Mouse (Mus musculus) midbrain, embryonic 16.5 days (tissue): ENCODE results near the gene Olfr223. TPM values are rescaled to one million over a fixed set of nuclear protein-coding genes. Genes with fewer than 3 reads are reported as not detected.

Experiments used
- ATAC-seq: fragments of 200-750 bp; cut with Nextera tagmentation; 2 replicates; pipeline ENCODE4 v1.8.0; 2017; ENCODE audit warnings: moderate TSS enrichment
- H3K27ac ChIP-seq: fragments of 300-500 bp; sonication (generic); 2 replicates; pipeline ENCODE4 v1.5.1; 2014; ENCODE audit warnings: mild to moderate bottlenecking, low read length, mixed read lengths
- H3K27me3 ChIP-seq: fragments of 300-500 bp; sonication (generic); 2 replicates; pipeline ENCODE4 v1.6.1; 2014; ENCODE audit warnings: low read depth, low read length, mixed read lengths; ENCODE audit not compliant: control insufficient read depth, insufficient read depth
- H3K36me3 ChIP-seq: fragments of 300-500 bp; sonication (generic); 2 replicates; pipeline ENCODE4 v1.6.1; 2014; ENCODE audit warnings: mild to moderate bottlenecking, low read length, moderate library complexity, mixed read lengths; ENCODE audit not compliant: control insufficient read depth, insufficient read depth
- H3K4me1 ChIP-seq: fragments of 300-500 bp; sonication (generic); 2 replicates; pipeline ENCODE4 v1.6.1; 2014; ENCODE audit warnings: mild to moderate bottlenecking, low read length, mixed read lengths; ENCODE audit not compliant: control insufficient read depth, insufficient read depth
- H3K4me2 ChIP-seq: fragments of 300-500 bp; sonication (generic); 2 replicates; pipeline ENCODE4 v1.6.1; 2014; ENCODE audit warnings: mild to moderate bottlenecking, low read length, mixed read lengths
- H3K4me3 ChIP-seq: fragments of 300-500 bp; sonication (generic); 2 replicates; pipeline ENCODE4 v1.5.1; 2014; ENCODE audit warnings: low read depth, mild to moderate bottlenecking, low read length, moderate library complexity, mixed read lengths
- H3K9ac ChIP-seq: fragments of 300-500 bp; sonication (generic); 2 replicates; pipeline ENCODE4 v1.6.1; 2014; ENCODE audit warnings: low read depth, low read length, mixed read lengths
- H3K9me3 ChIP-seq: fragments of 300-500 bp; sonication (generic); replicated peaks from 2 replicates; pipeline ENCODE4 v1.6.1; 2014; ENCODE audit warnings: mild to moderate bottlenecking, low read length, mixed read lengths; ENCODE audit not compliant: control insufficient read depth, poor library complexity, severe bottlenecking
- WGBS: fragments of 180-500 bp; shearing (Covaris S2); extraction: QIAGEN DNeasy Blood & Tissue Kit; methylation state at CpG from one replicate; pipeline ENCODE4 v1.1.7; 2014; 5-methylcytosine and 5-hydroxymethylcytosine counted together
- polyA plus RNA-seq: library from polyadenylated mRNA; unstranded; fragments of >200 nt; fragmentation: Nextera tagmentation; extraction: Ambion mirVana; gene quantifications from 2 replicates; pipeline ENCODE4 v1.2.1, GENCODE M21; 2015

Olfr223 gene
- polyA plus RNA-seq, 1 experiment from 2014 or later: not detected

- H3K4me3 ChIP-seq: no peak overlapping the region
- no peaks in the 10 kb centered on the region for H3K4me1 ChIP-seq
- H3K4me2 ChIP-seq: no peak overlapping the region
- H3K27ac ChIP-seq: no peak overlapping the region
- H3K27me3 ChIP-seq: no peaks in the 10 kb centered on the region
- no peak for ATAC-seq
- H3K36me3 ChIP-seq: no peaks in the 10 kb centered on the region
- no peaks in the 10 kb centered on the region for H3K9me3 ChIP-seq
- H3K9ac ChIP-seq: no peak overlapping the region
- 61% methylated on average over 3 of the region's 3 CpGs for WGBS
These were observed 23.8 kb downstream of the Olfr223 start for GRCm38 (mm10) chr11:59569306-59569705.

GRCm38 (mm10) chr11:59562837-59563236 is 30.3 kb downstream of the Olfr223 start:
- Histone ChIP-seq H3K4me2 (no peak overlapping the region), H3K27ac (no peak overlapping the region), H3K27me3 (no peaks in the 10 kb centered on the region), H3K9ac (no peak overlapping the region), H3K4me3 (no peak overlapping the region), H3K9me3 (no peaks in the 10 kb centered on the region), H3K4me1 (no peaks in the 10 kb centered on the region), H3K36me3 (no peaks in the 10 kb centered on the region)
- ATAC-seq: no peak
- 73% methylated on average over 9 of the region's 9 CpGs for WGBS

- Histone ChIP-seq H3K4me2 (no peak overlapping the region), H3K9ac (no peak overlapping the region), H3K27me3 (no peaks in the 10 kb centered on the region), H3K4me1 (no peaks in the 10 kb centered on the region), H3K36me3 (no peaks in the 10 kb centered on the region), H3K27ac (no peak overlapping the region), H3K4me3 (no peak overlapping the region), H3K9me3 (no peaks in the 10 kb centered on the region)
- no peak for ATAC-seq
- 90% methylated on average over 4 of the region's 4 CpGs for WGBS
These were observed 30.8 kb downstream of the Olfr223 start for GRCm38 (mm10) chr11:59562336-59562735.

- ATAC-seq: no peak
- Histone ChIP-seq H3K36me3 (no peaks in the 10 kb centered on the region), H3K9me3 (no peaks in the 10 kb centered on the region), H3K4me3 (no peak overlapping the region), H3K4me2 (no peak overlapping the region), H3K9ac (no peak overlapping the region), H3K27ac (no peak overlapping the region), H3K4me1 (no peaks in the 10 kb centered on the region), H3K27me3 (no peaks in the 10 kb centered on the region)
- 75% methylated on average over 3 of the region's 3 CpGs for WGBS
These were observed 32.2 kb downstream of the Olfr223 start for GRCm38 (mm10) chr11:59560906-59561305.

GRCm38 (mm10) chr11:59554535-59554934 is 38.6 kb downstream of the Olfr223 start:
- H3K27me3 ChIP-seq: no peaks in the 10 kb centered on the region
- H3K9me3 ChIP-seq: no peaks in the 10 kb centered on the region
- no peaks in the 10 kb centered on the region for H3K4me1 ChIP-seq
- ATAC-seq: no peak
- no peak overlapping the region for H3K9ac ChIP-seq
- no peak overlapping the region for H3K4me3 ChIP-seq
- no peaks in the 10 kb centered on the region for H3K36me3 ChIP-seq
- H3K27ac ChIP-seq: no peak overlapping the region
- no peak overlapping the region for H3K4me2 ChIP-seq
- WGBS: 74% methylated on average over 8 of the region's 8 CpGs

- no peaks in the 10 kb centered on the region for H3K27me3 ChIP-seq
- H3K27ac ChIP-seq: no peak overlapping the region
- H3K9ac ChIP-seq: no peak overlapping the region
- no peaks in the 10 kb centered on the region for H3K4me1 ChIP-seq
- no peaks in the 10 kb centered on the region for H3K9me3 ChIP-seq
- ATAC-seq: no peak
- no peaks in the 10 kb centered on the region for H3K36me3 ChIP-seq
- H3K4me2 ChIP-seq: no peak overlapping the region
- 91% methylated on average over 11 of the region's 11 CpGs for WGBS
- H3K4me3 ChIP-seq: no peak overlapping the region
These were observed 39.0 kb downstream of the Olfr223 start for GRCm38 (mm10) chr11:59554127-59554526.

- no peak overlapping the region for H3K27ac ChIP-seq
- no peak overlapping the region for H3K4me2 ChIP-seq
- 90% methylated on average over 9 of the region's 9 CpGs for WGBS
- ATAC-seq: no peak
- no peak overlapping the region for H3K9ac ChIP-seq
- no peaks in the 10 kb centered on the region for H3K36me3 ChIP-seq
- H3K4me1 ChIP-seq: no peaks in the 10 kb centered on the region
- no peak overlapping the region for H3K4me3 ChIP-seq
- H3K27me3 ChIP-seq: no peaks in the 10 kb centered on the region
- no peaks in the 10 kb centered on the region for H3K9me3 ChIP-seq
These were observed 49.1 kb downstream of the Olfr223 start for GRCm38 (mm10) chr11:59544005-59544404.

- Histone ChIP-seq H3K9ac (no peak overlapping the region), H3K4me3 (no peak overlapping the region), H3K36me3 (no peaks in the 10 kb centered on the region), H3K4me2 (no peak overlapping the region), H3K9me3 (no peaks in the 10 kb centered on the region), H3K27me3 (no peaks in the 10 kb centered on the region), H3K4me1 (no peaks in the 10 kb centered on the region), H3K27ac (no peak overlapping the region)
- ATAC-seq: no peak
- WGBS: 90% methylated on average over 3 of the region's 3 CpGs
These were observed 49.7 kb downstream of the Olfr223 start for GRCm38 (mm10) chr11:59543376-59543775.

- WGBS: 82% methylated on average over 6 of the region's 6 CpGs
- Histone ChIP-seq H3K9me3 (no peaks in the 10 kb centered on the region), H3K9ac (no peak overlapping the region), H3K4me1 (no peaks in the 10 kb centered on the region), H3K27me3 (no peaks in the 10 kb centered on the region), H3K27ac (no peak overlapping the region), H3K4me3 (no peak overlapping the region), H3K36me3 (no peaks in the 10 kb centered on the region), H3K4me2 (no peak overlapping the region)
- ATAC-seq: no peak
These were observed 50.6 kb downstream of the Olfr223 start for GRCm38 (mm10) chr11:59542442-59542841.

- Histone ChIP-seq H3K27me3 (no peaks in the 10 kb centered on the region), H3K4me3 (no peak within 1 kb of the TSS), H3K4me1 (no peaks in the 10 kb centered on the region), H3K9ac (no peak within 1 kb of the TSS), H3K4me2 (no peak within 1 kb of the TSS), H3K9me3 (no peaks in the 10 kb centered on the region), H3K36me3 (no peaks in the 10 kb centered on the region), H3K27ac (no peak within 1 kb of the TSS)
- WGBS: 49% methylated on average over 3 of the region's 3 CpGs
- no peak for ATAC-seq
These were observed 51.8 kb downstream of the Olfr223 start, which contains the start of gene Nlrp3 for GRCm38 (mm10) chr11:59541324-59541723. Gene Nlrp3, plus strand, starts transcription at chr11:59541568.
